In the genomic region with DNA sequence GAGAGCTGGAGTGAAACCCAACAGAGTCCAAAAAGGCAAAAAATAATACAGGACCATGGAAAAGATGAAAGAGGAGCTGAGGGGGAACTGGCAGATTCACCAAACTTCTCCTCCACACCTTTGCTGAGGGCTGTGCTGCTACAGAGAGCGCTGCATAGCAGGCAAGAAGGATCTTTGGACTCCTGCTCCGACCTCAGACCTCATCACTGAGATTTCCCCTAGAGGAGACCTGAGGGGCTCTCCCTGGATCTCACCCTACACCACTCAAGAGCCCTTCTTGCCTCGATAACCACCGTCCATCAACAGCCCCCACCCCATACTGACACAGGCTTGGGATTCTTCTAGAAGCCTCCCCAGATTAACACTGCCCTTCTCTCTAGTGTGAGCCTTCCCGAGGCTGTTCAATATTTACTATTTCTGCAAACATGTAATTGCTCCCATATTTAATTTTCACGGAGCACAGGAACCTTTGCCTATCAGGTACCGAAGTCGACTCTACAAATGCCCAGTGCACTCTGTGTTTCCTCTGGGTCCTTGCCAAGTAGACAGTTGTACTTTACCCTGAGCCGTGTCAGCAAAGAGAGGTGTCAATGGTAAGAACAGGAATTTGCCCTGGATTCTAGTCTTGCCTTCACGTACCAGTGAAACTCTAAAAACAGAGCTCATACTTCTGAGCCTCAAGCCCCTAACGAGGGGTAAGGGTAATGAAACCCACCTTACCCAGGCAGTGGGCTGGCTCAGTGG, we compare ENCODE assay signal across 19 mouse cellular contexts.
DNase-seq lines count a peak whose midpoint lies in the region; ATAC-seq and TF ChIP-seq lines count a peak whose summit lies in the region.
"Had no signal": no experiment of that assay in that cellular context is flagged by ENCODE, and none has a peak within 500 bp of the region (broad histone marks: within the 10 kb centered on the region; RNA-seq: fewer than 3 reads in every experiment).

No protein-coding gene starts in this region.

- no peak for TF ChIP-seq CTCF in liver, embryonic 14.5 days (IDR thresholded peaks at IDR 0.05; ENCODE audit: low read depth)

- no peaks in the 10 kb centered on the region for H3K9me3 ChIP-seq in heart, embryonic 15.5 days (replicated peaks)
- H3K9me3 ChIP-seq in liver, embryonic 14.5 days (ENCODE audit: control insufficient read depth, low read length): no peaks in the 10 kb centered on the region
- no peaks in the 10 kb centered on the region for H3K9me3 ChIP-seq in liver, embryonic 11.5 days (ENCODE audit: control insufficient read depth, low read length)
- no peaks in the 10 kb centered on the region for H3K9me3 ChIP-seq in forebrain, embryonic 14.5 days (replicated peaks; ENCODE audit: control insufficient read depth, low read length)
- H3K9me3 ChIP-seq: forebrain, embryonic 12.5 days; hindbrain, embryonic 15.5 days; midbrain, embryonic 15.5 days; stomach, embryonic 15.5 days had no signal

- 49% methylated on average over 11 of the region's 11 CpGs for WGBS in heart, embryonic 15.5 days
- 59% methylated on average over 11 of the region's 11 CpGs for WGBS in liver, embryonic 14.5 days (ENCODE audit: insufficient replicate concordance)
- 81% methylated on average over 11 of the region's 11 CpGs for WGBS in liver, embryonic 11.5 days
- 83% methylated on average over 11 of the region's 11 CpGs for WGBS in forebrain, embryonic 14.5 days

- H3K4me1 ChIP-seq in heart, embryonic 15.5 days (replicated peaks): peaks cover 18% of the 10 kb centered on the region
- H3K4me1 ChIP-seq in liver, embryonic 14.5 days (replicated peaks; ENCODE audit: control insufficient read depth in 2 of 2, insufficient read depth in 2 of 2, low read length in 1 of 2): no peaks in the 10 kb centered on the region; a peak in 1 of 4 replicates
- H3K4me1 ChIP-seq in liver, embryonic 11.5 days (replicated peaks; ENCODE audit: control insufficient read depth, insufficient read depth, low read length): no peaks in the 10 kb centered on the region
- no peaks in the 10 kb centered on the region for H3K4me1 ChIP-seq in forebrain, embryonic 14.5 days (ENCODE audit: control insufficient read depth, insufficient read depth, low read length)
- H3K4me1 ChIP-seq: hindbrain, embryonic 15.5 days; midbrain, embryonic 15.5 days; stomach, embryonic 15.5 days had no signal

- H3K27me3 ChIP-seq in heart, embryonic 15.5 days: no peaks in the 10 kb centered on the region
- no peaks in the 10 kb centered on the region for H3K27me3 ChIP-seq in liver, embryonic 14.5 days (ENCODE audit: control insufficient read depth, insufficient read depth, low read length)
- no peaks in the 10 kb centered on the region for H3K27me3 ChIP-seq in liver, embryonic 11.5 days (replicated peaks; ENCODE audit: control insufficient read depth, insufficient read depth, low read length)
- H3K27me3 ChIP-seq in forebrain, embryonic 14.5 days (replicated peaks; ENCODE audit: control insufficient read depth, insufficient read depth, low read length): no peaks in the 10 kb centered on the region
- H3K27me3 ChIP-seq: hindbrain, embryonic 15.5 days; midbrain, embryonic 15.5 days; stomach, embryonic 15.5 days had no signal

- H3K36me3 ChIP-seq in heart, embryonic 15.5 days: no peaks in the 10 kb centered on the region
- H3K36me3 ChIP-seq in liver, embryonic 14.5 days (replicated peaks; ENCODE audit: control insufficient read depth, insufficient read depth, low read depth): no peaks in the 10 kb centered on the region
- H3K36me3 ChIP-seq in liver, embryonic 11.5 days (ENCODE audit: control insufficient read depth, insufficient read depth, low read length): no peaks in the 10 kb centered on the region
- H3K36me3 ChIP-seq in forebrain, embryonic 14.5 days (ENCODE audit: control insufficient read depth, insufficient read depth, low read length): no peaks in the 10 kb centered on the region
- H3K36me3 ChIP-seq: forebrain, embryonic 12.5 days; hindbrain, embryonic 15.5 days; midbrain, embryonic 15.5 days; stomach, embryonic 15.5 days had no signal

- DNase-seq in heart, postnatal 25 days (ENCODE audit: low spot score): no peak
- peak in 2 of 3 experiments; percentile 5 to 12 for DNase-seq in liver, embryonic 14.5 days (ENCODE audit: low read depth in 3 of 3, low spot score in 3 of 3)
- DNase-seq in liver, embryonic 11.5 days (ENCODE audit: low spot score): no peak
- peak; percentile 76 for DNase-seq in kidney, postnatal 14 days
- DNase-seq in yolk sac, embryonic 10.5 days (ENCODE audit: low spot score): peak; percentile 38
- no peak for DNase-seq in adrenal gland, postnatal 10 days
- DNase-seq in forebrain, embryonic 14.5 days (ENCODE audit: low spot score): no peak
- DNase-seq: cerebellum, adult 9-10 months; gastrocnemius, postnatal 14 days; heart, postnatal 4 days; lung, adult 2 months; spleen, adult 18-20 months; thymus, adult 2 months had no signal

- intact Hi-C loops in heart, postnatal 25 days (cut with DNase I): no loop called here

- no peak overlapping the region for H3K27ac ChIP-seq in heart, embryonic 15.5 days
- no peak overlapping the region for H3K27ac ChIP-seq in liver, embryonic 14.5 days
- no peak overlapping the region for H3K27ac ChIP-seq in liver, embryonic 11.5 days (ENCODE audit: low read depth, low read length)
- no peak overlapping the region for H3K27ac ChIP-seq in forebrain, embryonic 14.5 days (ENCODE audit: low read depth, low read length)
- H3K27ac ChIP-seq: forebrain, embryonic 12.5 days; hindbrain, embryonic 15.5 days; midbrain, embryonic 15.5 days; stomach, embryonic 15.5 days had no signal

- no peak overlapping the region for H3K9ac ChIP-seq in heart, embryonic 15.5 days
- H3K9ac ChIP-seq in liver, embryonic 14.5 days (replicated peaks): no peak overlapping the region
- no peak overlapping the region for H3K9ac ChIP-seq in liver, embryonic 11.5 days (ENCODE audit: low read depth, low read length)
- no peak overlapping the region for H3K9ac ChIP-seq in forebrain, embryonic 14.5 days (ENCODE audit: low read length)
- H3K9ac ChIP-seq: forebrain, embryonic 12.5 days; hindbrain, embryonic 15.5 days; midbrain, embryonic 15.5 days; stomach, embryonic 15.5 days had no signal

- H3K4me3 ChIP-seq in heart, embryonic 15.5 days: no peak overlapping the region
- no peak overlapping the region for H3K4me3 ChIP-seq in liver, embryonic 14.5 days (ENCODE audit: insufficient read depth in 1 of 2, low read depth in 2 of 2, low read length in 2 of 2)
- no peak overlapping the region for H3K4me3 ChIP-seq in liver, embryonic 11.5 days (ENCODE audit: low read depth, low read length)
- no peak overlapping the region for H3K4me3 ChIP-seq in forebrain, embryonic 14.5 days (ENCODE audit: low read depth, low read length)
- H3K4me3 ChIP-seq: forebrain, embryonic 12.5 days; hindbrain, embryonic 15.5 days; midbrain, embryonic 15.5 days; myocyte; stomach, embryonic 15.5 days had no signal

- no peak for TF ChIP-seq EP300 in liver, embryonic 14.5 days (IDR thresholded peaks at IDR 0.05; ENCODE audit: low read depth)

- ATAC-seq in heart, embryonic 15.5 days (replicated peaks; ENCODE audit: insufficient number of reproducible peaks, insufficient read depth, low FRiP score, low read depth): 0 out of 2 replicates have a peak, but pooled peaks have one; percentile 43
- no peak for ATAC-seq in liver, embryonic 14.5 days (ENCODE audit: insufficient read depth)
- ATAC-seq in liver, embryonic 11.5 days (replicated peaks; ENCODE audit: low FRiP score): no peak
- no peak for ATAC-seq in forebrain, embryonic 14.5 days
- ATAC-seq: midbrain, embryonic 15.5 days had no signal

- no peak overlapping the region for H3K4me2 ChIP-seq in heart, embryonic 15.5 days
- no peak overlapping the region for H3K4me2 ChIP-seq in liver, embryonic 14.5 days (ENCODE audit: low read depth)
- H3K4me2 ChIP-seq in liver, embryonic 11.5 days: no peak overlapping the region
- H3K4me2 ChIP-seq in forebrain, embryonic 14.5 days (ENCODE audit: low read length): no peak overlapping the region
- H3K4me2 ChIP-seq: forebrain, embryonic 12.5 days; hindbrain, embryonic 15.5 days; midbrain, embryonic 15.5 days; stomach, embryonic 15.5 days had no signal

Comparison
In these comparisons a context has a peak if more than half of its experiments do, and no peak if none do; other contexts are left out.
1. DNase-seq: peak in liver, embryonic 14.5 days (2 of 3), kidney, postnatal 14 days (single experiment) and yolk sac, embryonic 10.5 days (single experiment); none in heart, postnatal 25 days (single experiment), liver, embryonic 11.5 days (single experiment), adrenal gland, postnatal 10 days (single experiment) and forebrain, embryonic 14.5 days (single experiment).